Mouse (Mus musculus) kidney, embryonic 15.5 days (tissue): ENCODE results near the gene Ccdc153. TPM values are rescaled to one million over a fixed set of nuclear protein-coding genes. Genes with fewer than 3 reads are reported as not detected.
A peak's percentile ranks its signal among the peaks of the same experiment; 100 is the strongest.

Experiments
- ATAC-seq: fragments of 200-750 bp; cut with Nextera tagmentation; replicated peaks from 2 replicates; pipeline ENCODE4 v1.8.0; 2017; ENCODE audit warnings: moderate TSS enrichment; ENCODE audit not compliant: low FRiP score
- H3K27ac ChIP-seq: fragments of 300-500 bp; sonication (generic); 2 replicates; pipeline ENCODE4 v1.5.1; 2015; ENCODE audit warnings: mild to moderate bottlenecking, inconsistent platforms
- H3K27me3 ChIP-seq: fragments of 300-500 bp; sonication (generic); 2 replicates; pipeline ENCODE4 v1.6.1; 2015; ENCODE audit warnings: inconsistent platforms
- H3K36me3 ChIP-seq: fragments of 300-500 bp; sonication (generic); 2 replicates; pipeline ENCODE4 v1.6.1; 2015; ENCODE audit warnings: inconsistent platforms
- H3K4me1 ChIP-seq: fragments of 300-500 bp; sonication (generic); 2 replicates; pipeline ENCODE4 v1.6.1; 2015; ENCODE audit warnings: inconsistent platforms
- H3K4me2 ChIP-seq: fragments of 300-500 bp; sonication (generic); 2 replicates; pipeline ENCODE4 v1.6.1; 2015; ENCODE audit warnings: moderate library complexity, mild to moderate bottlenecking, inconsistent platforms
- H3K4me3 ChIP-seq: fragments of 300-500 bp; sonication (generic); replicated peaks from 2 replicates; pipeline ENCODE4 v1.5.1; 2015; ENCODE audit warnings: mild to moderate bottlenecking, inconsistent platforms
- H3K9ac ChIP-seq: fragments of 300-500 bp; sonication (generic); 2 replicates; pipeline ENCODE4 v1.6.1; 2015; ENCODE audit warnings: mild to moderate bottlenecking, inconsistent platforms
- H3K9me3 ChIP-seq: fragments of 300-500 bp; sonication (generic); replicated peaks from 2 replicates; pipeline ENCODE4 v1.6.1; 2016; ENCODE audit warnings: inconsistent platforms
- WGBS: fragments of 180-500 bp; shearing (Covaris S2); methylation state at CpG from one replicate; pipeline ENCODE4 v1.1.7; 2015; ENCODE audit warnings: mixed read lengths; 5-methylcytosine and 5-hydroxymethylcytosine counted together
- polyA plus RNA-seq: library from polyadenylated mRNA; unstranded; fragments of >200 nt; fragmentation: Nextera tagmentation; extraction: Ambion mirVana; gene quantifications from 2 replicates; pipeline ENCODE4 v1.2.1, GENCODE M21; 2015

Gene Ccdc153
- polyA plus RNA-seq, 1 experiment from 2014 or later: not detected

GRCm38 (mm10) chr9:44225993-44226392 is 14.5 kb upstream of the Ccdc153 start:
- no peak overlapping the region for H3K4me3 ChIP-seq
- ATAC-seq: no peak
- H3K27ac ChIP-seq: no peak overlapping the region
- H3K9me3 ChIP-seq: no peaks in the 10 kb centered on the region
- no peak overlapping the region for H3K9ac ChIP-seq
- H3K27me3 ChIP-seq: no peaks in the 10 kb centered on the region
- H3K4me1 ChIP-seq: peaks cover 20% of the 10 kb centered on the region
- WGBS: 54% methylated on average over 6 of the region's 6 CpGs
- no peak overlapping the region for H3K4me2 ChIP-seq
- peaks cover 4% of the 10 kb centered on the region for H3K36me3 ChIP-seq

GRCm38 (mm10) chr9:44231609-44232008 is 8.9 kb upstream of the Ccdc153 start:
- Histone ChIP-seq H3K9me3 (no peaks in the 10 kb centered on the region), H3K4me3 (peak overlapping the region; percentile 94; the same call in 1 of the 2 replicates), H3K27me3 (no peaks in the 10 kb centered on the region), H3K9ac (0 out of 2 replicates have a peak overlapping the region, but pooled peaks have one; percentile 97), H3K27ac (no peak overlapping the region), H3K36me3 (no peaks in the 10 kb centered on the region; the same call in 1 of the 2 replicates), H3K4me2 (peak overlapping the region; percentile 66), H3K4me1 (peaks cover 43% of the 10 kb centered on the region)
- ATAC-seq: no peak

- no peaks in the 10 kb centered on the region for H3K27me3 ChIP-seq
- under 1% methylated on average over 40 of the region's 40 CpGs for WGBS
- H3K27ac ChIP-seq: peak overlapping the region; percentile 96
- peak overlapping the region; percentile 66 for H3K4me2 ChIP-seq
- peaks cover 49% of the 10 kb centered on the region for H3K4me1 ChIP-seq
- peak overlapping the region; percentile 97 for H3K9ac ChIP-seq
- no peaks in the 10 kb centered on the region for H3K9me3 ChIP-seq
- peak; percentile 76 for ATAC-seq
- H3K36me3 ChIP-seq: no peaks in the 10 kb centered on the region; the same call in 1 of the 2 replicates
- peak overlapping the region; percentile 94 for H3K4me3 ChIP-seq
Observed at GRCm38 (mm10) chr9:44233021-44233801, 7.3 kb upstream of the Ccdc153 start.

GRCm38 (mm10) chr9:44233802-44234478 is 6.5 kb upstream of the Ccdc153 start, which contains the start of gene Cbl:
TSS of gene Cbl (minus strand) at chr9:44234049.
- Histone ChIP-seq H3K4me3 (peak within 1 kb of the TSS; percentile 94), H3K9me3 (no peaks in the 10 kb centered on the region), H3K4me1 (peaks cover 48% of the 10 kb centered on the region), H3K4me2 (peak within 1 kb of the TSS; percentile 66), H3K27ac (peak within 1 kb of the TSS; percentile 96), H3K9ac (peak within 1 kb of the TSS; percentile 97), H3K27me3 (no peaks in the 10 kb centered on the region), H3K36me3 (no peaks in the 10 kb centered on the region)
- ATAC-seq: peak; percentile 94
- under 1% methylated on average over 64 of the region's 76 CpGs for WGBS

- H3K4me3 ChIP-seq: peak overlapping the region; percentile 94
- H3K36me3 ChIP-seq: no peaks in the 10 kb centered on the region
- peak overlapping the region; percentile 66 for H3K4me2 ChIP-seq
- peaks cover 49% of the 10 kb centered on the region for H3K4me1 ChIP-seq
- H3K27ac ChIP-seq: peak overlapping the region; percentile 52
- H3K9ac ChIP-seq: no peak overlapping the region
- 26% methylated on average over 19 of the region's 19 CpGs for WGBS
- H3K27me3 ChIP-seq: no peaks in the 10 kb centered on the region
- no peaks in the 10 kb centered on the region for H3K9me3 ChIP-seq
- peak; percentile 29; the same call in 1 of the 2 replicates for ATAC-seq
Observed at GRCm38 (mm10) chr9:44234479-44235427, 5.7 kb upstream of the Ccdc153 start.

GRCm38 (mm10) chr9:44236601-44237000 is 3.9 kb upstream of the Ccdc153 start:
- H3K4me3 ChIP-seq: no peak overlapping the region
- H3K27me3 ChIP-seq: no peaks in the 10 kb centered on the region
- peaks cover 39% of the 10 kb centered on the region for H3K4me1 ChIP-seq
- H3K27ac ChIP-seq: peak overlapping the region; percentile 82
- no peak overlapping the region for H3K9ac ChIP-seq
- WGBS: 51% methylated on average over 4 of the region's 4 CpGs
- H3K36me3 ChIP-seq: no peaks in the 10 kb centered on the region
- H3K9me3 ChIP-seq: no peaks in the 10 kb centered on the region
- ATAC-seq: no peak
- H3K4me2 ChIP-seq: peak overlapping the region; percentile 17; the same call in 1 of the 2 replicates

GRCm38 (mm10) chr9:44237128-44237527 is 3.3 kb upstream of the Ccdc153 start:
- H3K9me3 ChIP-seq: no peaks in the 10 kb centered on the region
- H3K4me2 ChIP-seq: no peak overlapping the region
- peak overlapping the region; percentile 82 for H3K27ac ChIP-seq
- peaks cover 33% of the 10 kb centered on the region for H3K4me1 ChIP-seq
- no peak for ATAC-seq
- no peak overlapping the region for H3K9ac ChIP-seq
- no peak overlapping the region for H3K4me3 ChIP-seq
- H3K27me3 ChIP-seq: no peaks in the 10 kb centered on the region
- no peaks in the 10 kb centered on the region for H3K36me3 ChIP-seq
- WGBS: 40% methylated on average over 4 of the region's 4 CpGs

GRCm38 (mm10) chr9:44238501-44239190 is 1.8 kb upstream of the Ccdc153 start:
- H3K4me3 ChIP-seq: no peak overlapping the region
- H3K4me2 ChIP-seq: no peak overlapping the region
- no peaks in the 10 kb centered on the region for H3K27me3 ChIP-seq
- no peak overlapping the region for H3K9ac ChIP-seq
- no peaks in the 10 kb centered on the region for H3K36me3 ChIP-seq
- WGBS: 79% methylated on average over 17 of the region's 17 CpGs
- no peak overlapping the region for H3K27ac ChIP-seq
- ATAC-seq: no peak
- no peaks in the 10 kb centered on the region for H3K9me3 ChIP-seq
- peaks cover 25% of the 10 kb centered on the region for H3K4me1 ChIP-seq

GRCm38 (mm10) chr9:44239447-44239846 is 1.0 kb upstream of the Ccdc153 start:
- H3K4me3 ChIP-seq: no peak overlapping the region
- ATAC-seq: no peak
- no peaks in the 10 kb centered on the region for H3K36me3 ChIP-seq
- no peak overlapping the region for H3K27ac ChIP-seq
- WGBS: 11% methylated on average over 5 of the region's 5 CpGs
- no peaks in the 10 kb centered on the region for H3K27me3 ChIP-seq
- no peaks in the 10 kb centered on the region for H3K9me3 ChIP-seq
- peaks cover 24% of the 10 kb centered on the region for H3K4me1 ChIP-seq
- no peak overlapping the region for H3K9ac ChIP-seq
- H3K4me2 ChIP-seq: no peak overlapping the region

- peaks cover 17% of the 10 kb centered on the region for H3K4me1 ChIP-seq
- no peaks in the 10 kb centered on the region for H3K36me3 ChIP-seq
- ATAC-seq: no peak
- no peaks in the 10 kb centered on the region for H3K27me3 ChIP-seq
- H3K9ac ChIP-seq: no peak overlapping the region
- H3K27ac ChIP-seq: no peak overlapping the region
- no peak overlapping the region for H3K4me3 ChIP-seq
- 62% methylated on average over 5 of the region's 5 CpGs for whole genome bisulfite sequencing
- H3K4me2 ChIP-seq: no peak overlapping the region
- no peaks in the 10 kb centered on the region for H3K9me3 ChIP-seq
Observed at GRCm38 (mm10) chr9:44240911-44241310, 435 bp downstream of the Ccdc153 start.

- Histone ChIP-seq H3K4me3 (no peak overlapping the region), H3K27ac (no peak overlapping the region), H3K4me1 (peaks cover 15% of the 10 kb centered on the region), H3K27me3 (no peaks in the 10 kb centered on the region), H3K9me3 (no peaks in the 10 kb centered on the region), H3K9ac (no peak overlapping the region), H3K36me3 (no peaks in the 10 kb centered on the region), H3K4me2 (no peak overlapping the region)
- WGBS: 80% methylated on average over 9 of the region's 9 CpGs
- no peak for ATAC-seq
Observed at GRCm38 (mm10) chr9:44241418-44241817, 942 bp downstream of the Ccdc153 start.
